Mouse (Mus musculus) liver, postnatal 0 days (tissue): Measurements from ENCODE around the gene Fthl17c. TPM values are rescaled to one million over a fixed set of nuclear protein-coding genes. Genes with fewer than 3 reads are reported as not detected.

Experiments used
- ATAC-seq: fragments of 200-750 bp; cut with Nextera tagmentation; 2 replicates; pipeline ENCODE4 v1.8.0; 2017; ENCODE audit warnings: mild to moderate bottlenecking, moderate library complexity
- DNase-seq: peaks from one replicate; pipeline ENCODE4 v3.0.0-alpha.2; 2016
- H3K27ac ChIP-seq: fragments of 300-500 bp; sonication (generic); 2 replicates; pipeline ENCODE4 v1.5.1; 2014; ENCODE audit warnings: antibody characterized with exemption, moderate library complexity, mild to moderate bottlenecking, low read depth
- H3K27me3 ChIP-seq: fragments of 300-500 bp; sonication (generic); 2 replicates; pipeline ENCODE4 v1.6.1; 2014; ENCODE audit warnings: low read length, control low read depth, mixed read lengths; ENCODE audit not compliant: insufficient read depth
- H3K36me3 ChIP-seq: fragments of 300-500 bp; sonication (generic); replicated peaks from 2 replicates; pipeline ENCODE4 v1.6.1; 2014; ENCODE audit warnings: mild to moderate bottlenecking, control low read depth, low read length, moderate library complexity, mixed read lengths; ENCODE audit not compliant: insufficient read depth
- H3K4me1 ChIP-seq: fragments of 300-500 bp; sonication (generic); 2 replicates; pipeline ENCODE4 v1.6.1; 2014; ENCODE audit warnings: antibody characterized with exemption, mild to moderate bottlenecking, control low read depth; ENCODE audit not compliant: insufficient read depth
- H3K4me2 ChIP-seq: fragments of 300-500 bp; sonication (generic); 2 replicates; pipeline ENCODE4 v1.6.1; 2014; ENCODE audit warnings: low read depth, mild to moderate bottlenecking, low read length, moderate library complexity, mixed read lengths
- H3K4me3 ChIP-seq: fragments of 300-500 bp; sonication (generic); 2 replicates; pipeline ENCODE4 v1.5.1; 2014; ENCODE audit warnings: low read depth, low read length
- H3K9ac ChIP-seq: fragments of 300-500 bp; sonication (generic); replicated peaks from 2 replicates; pipeline ENCODE4 v1.6.1; 2014; ENCODE audit warnings: mild to moderate bottlenecking, moderate library complexity
- H3K9me3 ChIP-seq: fragments of 300-500 bp; sonication (generic); 2 replicates; pipeline ENCODE4 v1.6.1; 2016; ENCODE audit warnings: mild to moderate bottlenecking, control low read depth, low read length, mixed read lengths
- CTCF ChIP-seq: sonication (generic); IDR thresholded peaks from 2 replicates; pipeline ENCODE4 v1.5.1; 2016; ENCODE audit warnings: antibody characterized with exemption, low read depth
- EP300 ChIP-seq: IDR thresholded peaks from 2 replicates; pipeline ENCODE4 v1.6.1; 2016; ENCODE audit warnings: antibody characterized with exemption, low read depth, mild to moderate bottlenecking
- WGBS: fragments of 180-500 bp; shearing (Covaris S2); extraction: QIAGEN DNeasy Blood & Tissue Kit; methylation state at CpG from one replicate; pipeline ENCODE4 v1.1.7; 2014; ENCODE audit not compliant: insufficient replicate concordance; 5-methylcytosine and 5-hydroxymethylcytosine counted together
- polyA plus RNA-seq: library from polyadenylated mRNA; unstranded; fragments of >200 nt; fragmentation: Nextera tagmentation; extraction: Ambion mirVana; gene quantifications from 2 replicates; pipeline ENCODE4 v1.2.1, GENCODE M21; 2015

The Fthl17c gene
- polyA plus RNA-seq, 1 experiment from 2014 or later, result not detected

- no peak for ATAC-seq
- Histone ChIP-seq H3K36me3 (no peaks in the 10 kb centered on the region), H3K9me3 (no peaks in the 10 kb centered on the region), H3K27me3 (no peaks in the 10 kb centered on the region), H3K9ac (no peak overlapping the region), H3K27ac (no peak overlapping the region), H3K4me2 (no peak overlapping the region), H3K4me1 (no peaks in the 10 kb centered on the region), H3K4me3 (no peak overlapping the region)
- TF ChIP-seq CTCF (no peak), EP300 (no peak)
- DNase-seq, result no peak
- WGBS, result 80% methylated on average over 8 of the region's 8 CpGs
These were observed 32.3 kb downstream of the Fthl17c start for GRCm38 (mm10) chrX:8944041-8944440.

- 47% methylated on average over 4 of the region's 4 CpGs for WGBS
- no peak overlapping the region for H3K9ac ChIP-seq
- no peaks in the 10 kb centered on the region for H3K36me3 ChIP-seq
- no peaks in the 10 kb centered on the region for H3K9me3 ChIP-seq
- TF ChIP-seq EP300 (no peak), CTCF (no peak)
- DNase-seq (no peak), ATAC-seq (no peak)
- H3K27ac ChIP-seq, result no peak overlapping the region
- H3K4me2 ChIP-seq, result no peak overlapping the region
- no peak overlapping the region for H3K4me3 ChIP-seq
- H3K27me3 ChIP-seq, result no peaks in the 10 kb centered on the region
- H3K4me1 ChIP-seq, result no peaks in the 10 kb centered on the region
These were observed 49.1 kb downstream of the Fthl17c start for GRCm38 (mm10) chrX:8927308-8927707.

Other genes with a start within 250 kb of the Fthl17c start
- gene Ssx9, start 228.1 kb downstream of the Fthl17c start, polyA plus RNA-seq, result not detected in 2 replicates
- not detected in 2 replicates for gene Ssxb5, start 172.9 kb downstream of the Fthl17c start, polyA plus RNA-seq
- gene Gm6592, start 132.6 kb downstream of the Fthl17c start, polyA plus RNA-seq, result not detected in 2 replicates
- not detected in 2 replicates for gene Gm5751, start 102.3 kb downstream of the Fthl17c start, polyA plus RNA-seq
- gene B630019K06Rik, start 84.2 kb downstream of the Fthl17c start, polyA plus RNA-seq, result 0.18 and 0.39 TPM in 2 replicates
- not detected in 2 replicates for gene Fthl17b, start 13.6 kb downstream of the Fthl17c start, polyA plus RNA-seq
- gene Fthl17d, start 10.2 kb upstream of the Fthl17c start, polyA plus RNA-seq, result not detected in 2 replicates
- gene Fthl17e, start 56.9 kb upstream of the Fthl17c start, polyA plus RNA-seq, result not detected in 2 replicates
- gene Fthl17f, start 86.5 kb upstream of the Fthl17c start, polyA plus RNA-seq, result not detected in 2 replicates
- gene 4930402K13Rik, start 128.0 kb upstream of the Fthl17c start, polyA plus RNA-seq, result not detected in 2 replicates
- 0.09 and 0.13 TPM in 2 replicates for gene Lancl3, start 223.3 kb upstream of the Fthl17c start, polyA plus RNA-seq